Mouse (Mus musculus): ENCODE results near the gene Actr3. TPM values are rescaled to one million over a fixed set of nuclear protein-coding genes. Genes with fewer than 3 reads are reported as not detected.

Actr3 gene
- total RNA-seq, 2 experiments from 2014 or later: 296 to 311 TPM

DNA sequence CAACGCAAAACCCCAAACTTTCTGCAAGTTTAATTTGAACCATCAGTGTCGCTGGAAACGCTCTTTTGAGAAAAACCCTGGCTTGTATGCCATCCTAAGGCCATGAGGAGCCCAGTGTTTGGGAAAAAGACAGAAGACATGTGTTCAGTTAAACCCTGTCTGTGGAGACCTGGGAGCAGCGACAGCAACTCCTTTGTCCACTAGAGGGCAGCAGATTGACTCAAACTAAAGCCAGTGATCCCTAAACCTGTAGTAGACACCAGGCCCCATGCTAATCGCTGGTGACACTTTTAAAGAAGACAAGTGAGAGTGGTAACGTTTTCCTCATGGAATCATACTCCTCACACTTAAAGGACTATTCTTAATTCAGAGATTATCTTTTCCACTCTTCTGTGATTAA, 64.7 kb downstream of the Actr3 start:
- DNase-seq (ENCODE audit: low spot score in 2 of 2): peak in 1 of 2 experiments; percentile 70

GRCm38 (mm10) chr1:125365576-125365975, 70.0 kb downstream of the Actr3 start:
- DNase-seq (ENCODE audit: low spot score in 2 of 2): no peak

- no peak for DNase-seq (ENCODE audit: low spot score in 2 of 2)
These were observed 84.0 kb downstream of the Actr3 start for GRCm38 (mm10) chr1:125351416-125352037.

GRCm38 (mm10) chr1:125350843-125351242, 84.7 kb downstream of the Actr3 start:
- no peak for DNase-seq (ENCODE audit: low spot score in 2 of 2)

DNA sequence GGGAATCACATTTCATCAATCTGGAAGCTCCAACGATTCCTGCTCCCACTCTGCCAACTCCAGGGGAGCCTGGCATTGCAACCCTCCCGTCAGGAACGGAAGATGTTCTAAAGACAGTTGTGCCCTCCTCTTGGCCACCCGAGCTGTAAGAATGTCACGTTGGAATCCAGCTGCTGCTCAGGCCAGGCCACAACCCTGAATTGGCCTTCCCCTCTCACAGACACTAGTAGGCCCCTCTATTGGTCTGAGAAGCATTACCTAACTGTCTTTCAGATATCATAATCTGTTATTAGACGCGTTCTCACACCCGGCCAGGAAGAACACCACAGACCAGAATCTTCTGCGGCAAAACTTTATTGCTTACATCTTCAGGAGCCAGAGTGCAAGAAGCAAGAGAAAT, 89.7 kb downstream of the Actr3 start:
- no peak for DNase-seq (ENCODE audit: low spot score in 2 of 2)

DNA sequence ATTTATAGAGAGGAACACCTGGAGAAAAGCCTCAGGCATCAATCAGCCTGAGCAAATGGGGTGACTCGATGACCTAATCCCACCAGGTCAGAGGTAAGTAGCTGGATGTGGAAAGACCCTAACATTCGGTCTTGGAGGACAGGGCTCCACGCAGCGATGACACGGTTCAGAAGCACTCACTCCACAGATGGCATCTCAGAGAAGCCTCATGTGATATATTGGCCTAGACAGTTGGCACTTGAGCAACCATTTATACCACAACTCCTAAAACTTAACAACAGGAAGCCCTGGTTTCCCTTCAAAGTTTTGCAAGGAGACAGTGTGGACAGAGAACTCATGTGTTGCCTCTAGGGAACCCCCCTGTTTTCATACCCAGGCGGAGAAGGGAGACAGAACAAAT, 90.1 kb downstream of the Actr3 start:
- DNase-seq (ENCODE audit: low spot score in 2 of 2): no peak

DNA sequence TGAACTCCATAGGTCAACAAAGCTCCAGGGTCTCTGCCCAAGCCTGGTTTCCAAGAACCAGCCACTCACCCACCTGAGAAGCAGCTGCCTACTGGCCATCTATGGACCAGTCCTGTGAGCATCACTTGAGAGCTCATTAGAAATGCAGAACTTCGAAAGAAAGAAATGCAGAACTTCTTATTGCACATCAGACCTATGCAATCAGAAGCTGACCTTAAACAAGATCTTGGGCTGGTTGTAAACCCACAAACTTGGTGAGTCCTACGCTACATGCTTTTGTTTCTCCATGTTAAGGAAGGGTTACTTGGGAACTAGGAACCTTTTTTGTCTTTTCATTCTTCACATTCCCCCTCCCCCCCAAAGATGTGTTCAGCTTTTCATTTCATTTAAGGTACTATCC, 92.4 kb downstream of the Actr3 start:
- no peak for DNase-seq (ENCODE audit: low spot score in 2 of 2)

Other genes with a start within 250 kb of the Actr3 start
- gene Slc35f5, start 124.9 kb upstream of the Actr3 start, total RNA-seq (2021): 10 to 100 TPM; 33.1 to 34.1 TPM
- under 1 TPM; 0.24 to 0.28 TPM for gene Gpr39, start 241.3 kb upstream of the Actr3 start, total RNA-seq (2021)